Mouse (Mus musculus) left cerebral cortex, postnatal 14 days (tissue): ENCODE data around the gene Uprt. TPM values are rescaled to one million over a fixed set of nuclear protein-coding genes. Genes with fewer than 3 reads are reported as not detected.

ENCODE experiments used
- total RNA-seq, 2 experiments: library from RNA; stranded (reverse); gene quantifications; 2 replicates each; pipeline ENCODE4 v1.2.3; 2021

Uprt gene
- total RNA-seq, 2 experiments from 2014 or later = 12.8 to 14.2 TPM

Other genes starting within 250 kb of the Uprt start
- gene Abcb7, start 69.0 kb upstream of the Uprt start, total RNA-seq = 10 to 100 TPM; 19.0 to 21.5 TPM
- gene Zdhhc15, start 188.2 kb downstream of the Uprt start, total RNA-seq = 1 to 10 TPM; 7.8 to 8.1 TPM